Mouse (Mus musculus) heart, postnatal 0 days (tissue): ENCODE results near the gene Mbnl2. TPM values are rescaled to one million over a fixed set of nuclear protein-coding genes. Genes with fewer than 3 reads are reported as not detected.

ENCODE experiments used
- ATAC-seq: fragments of 200-750 bp; cut with Nextera tagmentation; 2 replicates; pipeline ENCODE4 v1.8.0; 2017; ENCODE audit warnings: low read depth, moderate number of reproducible peaks, moderate library complexity; ENCODE audit not compliant: insufficient read depth
- DNase-seq: peaks from one replicate; pipeline ENCODE4 v3.0.0-alpha.2; 2016; ENCODE audit warnings: low spot score
- H3K27ac ChIP-seq: fragments of 300-500 bp; sonication (generic); 2 replicates; pipeline ENCODE4 v1.5.1; 2014; ENCODE audit warnings: low read depth, mild to moderate bottlenecking
- H3K27me3 ChIP-seq: fragments of 300-500 bp; sonication (generic); 2 replicates; pipeline ENCODE4 v1.6.1; 2014; ENCODE audit warnings: low read length, mixed read lengths; ENCODE audit not compliant: control insufficient read depth, insufficient read depth
- H3K36me3 ChIP-seq: fragments of 300-500 bp; sonication (generic); replicated peaks from 2 replicates; pipeline ENCODE4 v1.6.1; 2014; ENCODE audit warnings: low read length, mixed read lengths; ENCODE audit not compliant: control insufficient read depth, insufficient read depth
- H3K4me1 ChIP-seq: fragments of 300-500 bp; sonication (generic); 2 replicates; pipeline ENCODE4 v1.6.1; 2014; ENCODE audit warnings: antibody characterized with exemption; ENCODE audit not compliant: control insufficient read depth, insufficient read depth
- H3K4me2 ChIP-seq: fragments of 300-500 bp; sonication (generic); 2 replicates; pipeline ENCODE4 v1.6.1; 2014; ENCODE audit warnings: low read depth, mild to moderate bottlenecking, low read length, moderate library complexity
- H3K4me3 ChIP-seq: fragments of 300-500 bp; sonication (generic); 2 replicates; pipeline ENCODE4 v1.5.1; 2014; ENCODE audit warnings: low read depth, low read length
- H3K9ac ChIP-seq: fragments of 300-500 bp; sonication (generic); replicated peaks from 2 replicates; pipeline ENCODE4 v1.6.1; 2014; ENCODE audit warnings: low read depth, low read length, mixed read lengths
- H3K9me3 ChIP-seq: fragments of 300-500 bp; sonication (generic); replicated peaks from 2 replicates; pipeline ENCODE4 v1.6.1; 2016; ENCODE audit warnings: low read length; ENCODE audit not compliant: control insufficient read depth
- CTCF ChIP-seq: IDR thresholded peaks from 2 replicates; pipeline ENCODE4 v1.5.1; 2016; ENCODE audit warnings: antibody characterized with exemption, control low read depth, low read depth
- EP300 ChIP-seq: IDR thresholded peaks from 2 replicates; pipeline ENCODE4 v1.6.1; 2016; ENCODE audit warnings: antibody characterized with exemption, low read depth
- WGBS: fragments of 180-500 bp; shearing (Covaris S2); extraction: QIAGEN DNeasy Blood & Tissue Kit; methylation state at CpG from one replicate; pipeline ENCODE4 v1.1.7; 2014; 5-methylcytosine and 5-hydroxymethylcytosine counted together
- polyA plus RNA-seq: library from polyadenylated mRNA; unstranded; fragments of >200 nt; fragmentation: Nextera tagmentation; extraction: Ambion mirVana; gene quantifications from 2 replicates; pipeline ENCODE4 v1.2.1, GENCODE M21; 2015
- total RNA-seq: library from RNA; depleted of rRNA; stranded (reverse); fragments of >200 nt; gene quantifications from 2 replicates; pipeline ENCODE4 v1.2.3, GENCODE M21; 2014; ENCODE audit warnings: low replicate concordance

The Mbnl2 gene
- total and polyA plus RNA-seq, 2 experiments from 2014 or later: 137 to 288 TPM

DNA sequence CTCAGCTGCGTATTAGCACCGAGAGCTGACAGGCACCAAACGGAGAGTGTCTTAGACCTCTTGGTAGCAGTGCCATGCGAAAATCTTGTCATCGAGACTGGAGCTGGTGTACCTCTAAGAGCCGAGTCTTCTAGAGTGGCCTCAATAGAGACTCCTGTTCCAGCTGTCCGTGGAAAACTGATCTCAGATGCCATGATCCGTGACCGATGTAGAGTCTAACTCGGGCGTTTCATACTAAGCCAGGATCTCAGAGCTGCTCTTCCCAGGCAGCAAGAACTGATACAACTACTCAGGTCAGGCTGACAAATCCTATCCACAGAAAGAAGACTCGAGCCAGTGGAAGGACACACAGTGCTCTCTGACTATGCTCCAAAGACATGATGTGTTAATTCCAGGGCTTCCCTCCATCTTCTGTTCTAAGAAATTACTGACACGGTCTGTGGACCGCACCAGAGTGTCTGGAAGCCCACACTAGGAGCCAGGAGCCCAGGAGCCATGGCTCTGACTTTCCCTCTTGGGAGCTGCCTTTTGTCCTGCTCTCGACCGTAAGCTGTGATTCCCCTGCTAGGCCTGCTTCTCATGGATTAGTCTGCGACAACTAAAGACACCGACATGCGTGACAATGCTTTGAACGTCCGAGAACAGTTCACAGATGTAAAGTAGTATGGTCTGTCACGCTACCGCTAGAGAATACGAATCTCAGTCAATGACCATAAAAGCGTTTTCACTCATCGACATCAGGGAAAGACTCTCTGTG, 106.1 kb downstream of the Mbnl2 start:
- no peak for TF ChIP-seq CTCF
- no peak for TF ChIP-seq EP300
- H3K9ac ChIP-seq: no peak overlapping the region
- H3K4me1 ChIP-seq: peaks cover under 1% of the 10 kb centered on the region
- H3K27ac ChIP-seq: peak overlapping the region; percentile 43; the same call in 1 of the 2 replicates
- H3K27me3 ChIP-seq: no peaks in the 10 kb centered on the region
- ATAC-seq (no peak), DNase-seq (no peak)
- no peak overlapping the region for H3K4me3 ChIP-seq
- no peaks in the 10 kb centered on the region for H3K9me3 ChIP-seq
- H3K36me3 ChIP-seq: peaks cover 30% of the 10 kb centered on the region
- WGBS: 74% methylated on average over 26 of the region's 26 CpGs
- no peak overlapping the region for H3K4me2 ChIP-seq

DNA sequence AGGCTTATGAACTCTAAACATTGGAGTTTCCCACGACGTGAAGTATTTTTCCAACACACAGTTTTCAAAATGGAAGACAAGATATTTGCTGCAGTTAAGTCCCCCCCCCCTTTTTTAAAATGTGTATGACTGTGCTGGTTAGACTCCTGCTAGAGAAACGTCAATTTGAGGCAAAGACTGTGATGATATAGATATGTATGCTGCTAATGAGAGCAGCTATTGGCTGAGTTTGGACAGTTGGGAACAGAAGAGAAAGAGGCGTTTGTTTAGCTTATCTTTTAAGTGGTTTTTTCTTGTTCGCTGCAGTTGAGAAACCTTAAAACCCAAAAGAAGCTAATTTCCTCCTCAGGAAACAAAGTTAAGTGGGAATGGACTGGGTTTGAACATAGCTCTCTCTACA, 106.7 kb downstream of the Mbnl2 start:
- Histone ChIP-seq H3K4me1 (peaks cover 7% of the 10 kb centered on the region), H3K9ac (no peak overlapping the region), H3K4me3 (no peak overlapping the region), H3K36me3 (peaks cover 30% of the 10 kb centered on the region), H3K27me3 (no peaks in the 10 kb centered on the region), H3K4me2 (no peak overlapping the region), H3K27ac (peak overlapping the region; percentile 43; the same call in 1 of the 2 replicates), H3K9me3 (no peaks in the 10 kb centered on the region)
- TF ChIP-seq CTCF: no peak
- TF ChIP-seq EP300: no peak
- DNase-seq (no peak), ATAC-seq (no peak)
- WGBS: 45% methylated on average over 5 of the region's 5 CpGs

DNA sequence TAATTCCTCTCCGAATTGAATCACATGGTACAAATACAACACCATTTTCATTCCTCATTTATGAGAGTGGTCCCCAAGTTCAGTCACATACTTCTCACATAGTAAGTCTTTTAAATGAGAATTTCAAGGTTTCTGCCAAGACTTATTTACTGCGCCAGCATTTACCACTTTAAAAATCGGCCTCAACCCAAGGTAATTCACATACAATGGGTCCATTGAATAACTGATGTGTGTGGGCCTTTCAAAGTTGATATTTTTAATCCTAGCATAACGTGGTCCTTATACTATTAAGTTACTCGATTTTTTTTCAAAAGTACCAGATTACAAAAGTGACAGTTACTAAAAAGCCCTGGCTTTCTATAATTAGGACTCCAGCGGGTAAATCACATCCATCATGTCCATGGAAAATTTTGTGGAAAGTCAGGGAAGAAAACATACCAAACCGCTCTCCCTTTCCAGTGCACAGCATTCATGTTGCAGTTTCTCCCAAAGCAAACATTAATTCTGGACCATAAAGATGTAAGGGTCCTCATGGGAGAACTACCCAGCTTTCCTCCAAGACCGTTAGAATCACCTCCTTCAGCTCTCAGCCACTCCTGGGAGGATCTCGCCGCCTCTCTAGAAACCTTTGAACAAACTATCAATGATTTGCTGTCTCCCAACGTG, 107.8 kb downstream of the Mbnl2 start:
- Histone ChIP-seq H3K27me3 (no peaks in the 10 kb centered on the region), H3K9ac (no peak overlapping the region), H3K27ac (no peak overlapping the region), H3K4me2 (no peak overlapping the region), H3K4me1 (peaks cover 18% of the 10 kb centered on the region), H3K36me3 (peaks cover 30% of the 10 kb centered on the region), H3K4me3 (no peak overlapping the region), H3K9me3 (no peaks in the 10 kb centered on the region)
- DNase-seq (no peak), ATAC-seq (no peak)
- no peak for TF ChIP-seq EP300
- no peak for TF ChIP-seq CTCF
- 78% methylated on average over 11 of the region's 11 CpGs for WGBS

DNA sequence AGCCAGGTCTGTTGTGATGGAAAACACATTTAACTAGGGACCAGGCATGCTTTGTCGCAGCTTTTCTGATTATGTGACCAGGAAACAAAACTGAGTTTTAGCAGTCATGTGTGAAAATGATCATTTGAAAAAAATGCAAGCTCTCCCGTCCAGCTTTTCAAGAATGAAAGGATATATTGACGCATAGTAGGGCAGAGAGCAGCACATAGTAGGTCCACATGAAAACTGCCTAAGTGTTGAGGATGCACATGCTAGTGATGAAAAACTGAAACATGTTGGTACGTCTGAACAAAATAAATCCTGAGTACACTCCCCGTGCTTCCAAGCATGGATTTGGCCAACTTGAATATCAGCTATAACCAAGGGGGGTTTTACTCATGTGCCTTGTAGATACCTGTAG, 109.1 kb downstream of the Mbnl2 start:
- H3K4me1 ChIP-seq: peaks cover 25% of the 10 kb centered on the region
- H3K4me3 ChIP-seq: no peak overlapping the region
- H3K9me3 ChIP-seq: no peaks in the 10 kb centered on the region
- no peak overlapping the region for H3K4me2 ChIP-seq
- ATAC-seq (no peak), DNase-seq (no peak)
- H3K9ac ChIP-seq: no peak overlapping the region
- no peaks in the 10 kb centered on the region for H3K27me3 ChIP-seq
- TF ChIP-seq CTCF (no peak), EP300 (no peak)
- no peak overlapping the region for H3K27ac ChIP-seq
- 93% methylated on average over 5 of the region's 5 CpGs for WGBS
- H3K36me3 ChIP-seq: peaks cover 39% of the 10 kb centered on the region

DNA sequence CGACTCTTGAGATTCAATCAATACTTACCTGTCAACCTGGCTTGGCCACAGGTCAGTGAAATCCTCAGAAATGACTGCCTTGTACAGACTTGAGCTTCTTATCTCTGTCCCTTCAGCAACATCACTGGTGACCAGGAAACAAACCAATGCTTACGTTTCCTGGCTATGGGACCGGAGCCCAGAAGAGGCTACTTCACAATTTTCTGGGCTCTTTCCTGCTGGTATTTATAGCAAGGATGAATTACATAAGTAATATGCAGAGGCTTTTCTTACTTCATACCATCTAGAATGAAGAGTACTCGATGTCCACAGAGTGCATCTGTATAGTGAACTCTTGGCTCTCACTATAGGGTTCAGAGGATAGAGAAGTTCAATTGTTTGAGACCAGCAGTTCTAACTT, 111.8 kb downstream of the Mbnl2 start:
- Histone ChIP-seq H3K9me3 (no peaks in the 10 kb centered on the region), H3K36me3 (peaks cover 42% of the 10 kb centered on the region), H3K4me2 (no peak overlapping the region), H3K4me3 (no peak overlapping the region), H3K9ac (no peak overlapping the region), H3K27ac (peak overlapping the region; percentile 36), H3K27me3 (no peaks in the 10 kb centered on the region), H3K4me1 (peaks cover 25% of the 10 kb centered on the region)
- DNase-seq: peak; percentile 75
- 11% methylated on average over 4 of the region's 4 CpGs for WGBS
- TF ChIP-seq EP300 (peak; percentile 57; the same call in 1 of the 2 replicates), CTCF (no peak)
- peak; percentile 52; the same call in 1 of the 2 replicates for ATAC-seq
